Mouse (Mus musculus): ENCODE results near the gene Srebf2. TPM values are rescaled to one million over a fixed set of nuclear protein-coding genes. Genes with fewer than 3 reads are reported as not detected.

Gene Srebf2
- polyA plus RNA-seq, 1 experiment = 205 TPM

- Histone ChIP-seq H3K4me3 (ENCODE audit: low read depth, low read length) (peak overlapping the region; percentile 39; the same call in 1 of the 2 replicates), H3K27me3 (ENCODE audit: control insufficient read depth, insufficient read depth, low read length, poor library complexity, severe bottlenecking) (peaks cover 1% of the 10 kb centered on the region; the same call in 1 of the 2 replicates), H3K9ac (ENCODE audit: low read depth, poor library complexity, severe bottlenecking) (0 out of 2 replicates have a peak overlapping the region, but pooled peaks have one; percentile 88), H3K9me3 (replicated peaks; ENCODE audit: control insufficient read depth, insufficient read depth, low read length, poor library complexity, severe bottlenecking) (no peaks in the 10 kb centered on the region), H3K27ac (ENCODE audit: insufficient read depth, low read length) (no peak overlapping the region), H3K4me1 (ENCODE audit: control insufficient read depth, insufficient read depth, low read length) (peaks cover 8% of the 10 kb centered on the region), H3K36me3 (ENCODE audit: control insufficient read depth, insufficient read depth, low read length, poor library complexity, severe bottlenecking) (no peaks in the 10 kb centered on the region)
- TF ChIP-seq POLR2A (IDR thresholded peaks at IDR 0.05; ENCODE audit: insufficient read depth, low read length) (no peak), EP300 (IDR thresholded peaks at IDR 0.05; ENCODE audit: insufficient read depth, low read depth, low read length) (no peak), CTCF (IDR thresholded peaks at IDR 0.05; ENCODE audit: low read depth, low read length) (no peak)
Measured at GRCm38 (mm10) chr15:82213222-82213621, 66.2 kb downstream of the Srebf2 start.

DNA sequence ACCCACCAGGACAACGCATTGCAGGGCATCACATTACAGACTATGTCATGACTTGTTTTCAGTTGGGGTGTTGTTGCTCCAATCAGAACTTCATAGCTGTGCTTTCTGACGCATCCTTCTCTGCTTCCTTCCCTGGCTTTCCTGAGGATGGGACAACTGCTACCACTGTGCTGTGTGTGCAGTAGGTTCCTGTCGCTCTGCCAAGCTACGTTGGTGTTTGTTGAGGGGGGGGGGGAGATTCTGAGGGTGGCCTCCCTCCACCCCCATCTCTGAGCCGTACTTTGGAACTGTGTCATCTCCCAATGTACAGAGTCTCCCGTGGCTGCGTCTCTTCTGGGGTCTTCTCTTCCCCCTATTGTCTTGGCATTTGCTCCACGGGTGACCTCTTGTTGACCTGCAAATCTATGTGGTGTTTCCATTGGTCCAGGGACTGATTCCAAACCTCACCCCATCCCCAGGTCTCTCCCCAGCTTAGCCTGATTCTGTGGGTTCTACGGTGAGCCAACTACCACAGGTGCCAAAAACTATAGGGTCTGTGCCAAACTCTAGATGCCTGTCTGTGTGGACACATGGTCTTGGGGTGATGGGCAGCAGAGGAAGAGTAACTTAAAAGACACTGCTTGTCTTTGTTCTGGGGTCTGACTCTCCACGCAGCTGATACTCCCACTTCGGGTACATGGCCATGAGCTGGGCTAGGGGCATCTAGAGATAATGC is 68.5 kb downstream of the Srebf2 start:
- H3K27me3 ChIP-seq (ENCODE audit: control insufficient read depth, insufficient read depth, low read length, poor library complexity, severe bottlenecking) = peaks cover 1% of the 10 kb centered on the region; the same call in 1 of the 2 replicates
- no peaks in the 10 kb centered on the region for H3K36me3 ChIP-seq (ENCODE audit: control insufficient read depth, insufficient read depth, low read length, poor library complexity, severe bottlenecking)
- no peak overlapping the region for H3K4me3 ChIP-seq (ENCODE audit: low read depth, low read length)
- peaks cover 14% of the 10 kb centered on the region for H3K4me1 ChIP-seq (ENCODE audit: control insufficient read depth, insufficient read depth, low read length)
- no peaks in the 10 kb centered on the region for H3K9me3 ChIP-seq (replicated peaks; ENCODE audit: control insufficient read depth, insufficient read depth, low read length, poor library complexity, severe bottlenecking)
- H3K27ac ChIP-seq (ENCODE audit: insufficient read depth, low read length) = no peak overlapping the region
- no peak for TF ChIP-seq EP300 (IDR thresholded peaks at IDR 0.05; ENCODE audit: insufficient read depth, low read depth, low read length)
- no peak for TF ChIP-seq POLR2A (IDR thresholded peaks at IDR 0.05; ENCODE audit: insufficient read depth, low read length)
- TF ChIP-seq CTCF (IDR thresholded peaks at IDR 0.05; ENCODE audit: low read depth, low read length) = no peak
- H3K9ac ChIP-seq (ENCODE audit: low read depth, poor library complexity, severe bottlenecking) = no peak overlapping the region

- no peaks in the 10 kb centered on the region for H3K9me3 ChIP-seq (replicated peaks; ENCODE audit: control insufficient read depth, insufficient read depth, low read length, poor library complexity, severe bottlenecking)
- no peaks in the 10 kb centered on the region for H3K36me3 ChIP-seq (ENCODE audit: control insufficient read depth, insufficient read depth, low read length, poor library complexity, severe bottlenecking)
- H3K4me1 ChIP-seq (ENCODE audit: control insufficient read depth, insufficient read depth, low read length) = peaks cover 18% of the 10 kb centered on the region
- TF ChIP-seq EP300 (IDR thresholded peaks at IDR 0.05; ENCODE audit: insufficient read depth, low read depth, low read length) = no peak
- TF ChIP-seq CTCF (IDR thresholded peaks at IDR 0.05; ENCODE audit: low read depth, low read length) = no peak
- TF ChIP-seq POLR2A (IDR thresholded peaks at IDR 0.05; ENCODE audit: insufficient read depth, low read length) = no peak
- H3K27ac ChIP-seq (ENCODE audit: insufficient read depth, low read length) = peak overlapping the region; percentile 9; the same call in 1 of the 2 replicates
- H3K9ac ChIP-seq (ENCODE audit: low read depth, poor library complexity, severe bottlenecking) = no peak overlapping the region
- H3K27me3 ChIP-seq (ENCODE audit: control insufficient read depth, insufficient read depth, low read length, poor library complexity, severe bottlenecking) = peaks cover 1% of the 10 kb centered on the region; the same call in 1 of the 2 replicates
- no peak overlapping the region; the same call in 1 of the 2 replicates for H3K4me3 ChIP-seq (ENCODE audit: low read depth, low read length)
Measured at GRCm38 (mm10) chr15:82216142-82216827, 69.3 kb downstream of the Srebf2 start.

DNA sequence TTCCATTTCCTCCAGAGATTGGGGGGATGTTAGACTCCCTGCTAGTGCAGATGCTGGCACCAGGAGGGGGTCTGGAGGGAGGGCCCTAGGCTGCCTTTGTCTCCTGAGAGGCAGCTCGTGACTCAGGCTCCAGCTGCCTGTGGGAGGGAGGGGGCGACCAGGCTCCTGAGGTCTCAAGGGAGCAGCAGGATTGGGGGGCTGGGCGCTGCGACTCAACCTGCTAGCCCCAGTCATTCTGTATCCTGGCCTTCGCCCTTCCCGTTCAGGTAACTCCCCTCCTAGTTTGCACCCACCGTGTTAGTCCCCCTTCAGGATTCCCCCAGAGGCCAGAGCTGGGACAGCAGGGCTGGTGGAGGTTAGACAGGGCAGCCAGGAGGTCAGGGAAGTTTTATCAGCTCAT is 70.1 kb downstream of the Srebf2 start:
- H3K9me3 ChIP-seq (replicated peaks; ENCODE audit: control insufficient read depth, insufficient read depth, low read length, poor library complexity, severe bottlenecking) = no peaks in the 10 kb centered on the region
- H3K9ac ChIP-seq (ENCODE audit: low read depth, poor library complexity, severe bottlenecking) = 0 out of 2 replicates have a peak overlapping the region, but pooled peaks have one; percentile 5
- TF ChIP-seq EP300 (IDR thresholded peaks at IDR 0.05; ENCODE audit: insufficient read depth, low read depth, low read length) (peak; percentile 94), POLR2A (IDR thresholded peaks at IDR 0.05; ENCODE audit: insufficient read depth, low read length) (no peak)
- peak overlapping the region; percentile 38; the same call in 1 of the 2 replicates for H3K27ac ChIP-seq (ENCODE audit: insufficient read depth, low read length)
- peaks cover 1% of the 10 kb centered on the region; the same call in 1 of the 2 replicates for H3K27me3 ChIP-seq (ENCODE audit: control insufficient read depth, insufficient read depth, low read length, poor library complexity, severe bottlenecking)
- H3K4me3 ChIP-seq (ENCODE audit: low read depth, low read length) = no peak overlapping the region
- H3K36me3 ChIP-seq (ENCODE audit: control insufficient read depth, insufficient read depth, low read length, poor library complexity, severe bottlenecking) = no peaks in the 10 kb centered on the region
- peaks cover 19% of the 10 kb centered on the region for H3K4me1 ChIP-seq (ENCODE audit: control insufficient read depth, insufficient read depth, low read length)

DNA sequence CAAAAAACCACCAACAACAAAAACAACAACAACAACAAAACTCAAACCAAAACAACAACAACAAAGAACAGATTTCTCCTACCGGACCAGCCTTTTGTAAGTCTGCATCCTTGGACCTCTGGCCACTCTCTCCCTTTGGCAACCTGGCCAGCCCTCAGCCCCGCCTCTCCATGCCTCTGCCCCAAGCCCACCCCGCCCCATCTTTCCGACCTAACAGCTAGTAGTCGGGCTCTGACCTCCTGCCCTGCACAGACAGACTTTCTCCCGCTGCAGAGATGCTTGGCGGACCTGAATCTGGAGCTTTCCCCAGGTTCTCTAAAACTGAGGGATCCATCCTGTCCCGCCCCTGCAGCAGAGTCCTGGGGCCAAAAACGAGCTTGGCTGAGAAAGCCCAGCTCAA is 71.0 kb downstream of the Srebf2 start:
- Histone ChIP-seq H3K4me3 (ENCODE audit: low read depth, low read length) (no peak overlapping the region), H3K27me3 (ENCODE audit: control insufficient read depth, insufficient read depth, low read length, poor library complexity, severe bottlenecking) (no peaks in the 10 kb centered on the region), H3K27ac (ENCODE audit: insufficient read depth, low read length) (no peak overlapping the region), H3K4me1 (ENCODE audit: control insufficient read depth, insufficient read depth, low read length) (peaks cover 19% of the 10 kb centered on the region), H3K36me3 (ENCODE audit: control insufficient read depth, insufficient read depth, low read length, poor library complexity, severe bottlenecking) (no peaks in the 10 kb centered on the region), H3K9me3 (replicated peaks; ENCODE audit: control insufficient read depth, insufficient read depth, low read length, poor library complexity, severe bottlenecking) (no peaks in the 10 kb centered on the region), H3K9ac (ENCODE audit: low read depth, poor library complexity, severe bottlenecking) (no peak overlapping the region)
- TF ChIP-seq POLR2A (IDR thresholded peaks at IDR 0.05; ENCODE audit: insufficient read depth, low read length) (no peak), EP300 (IDR thresholded peaks at IDR 0.05; ENCODE audit: insufficient read depth, low read depth, low read length) (no peak), CTCF (IDR thresholded peaks at IDR 0.05; ENCODE audit: low read depth, low read length) (no peak)

Data from ES-Bruce4 (cell line).